Mouse (Mus musculus) liver, embryonic 15.5 days (tissue): ENCODE results near the gene Prlh. TPM values are rescaled to one million over a fixed set of nuclear protein-coding genes. Genes with fewer than 3 reads are reported as not detected.

ENCODE experiments used
- ATAC-seq: fragments of 200-750 bp; cut with Nextera tagmentation; 2 replicates; pipeline ENCODE4 v1.8.0; 2017; ENCODE audit warnings: moderate number of reproducible peaks, mild to moderate bottlenecking, moderate library complexity; ENCODE audit not compliant: insufficient read depth
- H3K27ac ChIP-seq: fragments of 300-500 bp; sonication (generic); replicated peaks from 2 replicates; pipeline ENCODE4 v1.5.1; 2015; ENCODE audit warnings: mild to moderate bottlenecking, inconsistent platforms
- H3K27me3 ChIP-seq: fragments of 300-500 bp; sonication (generic); 2 replicates; pipeline ENCODE4 v1.6.1; 2015; ENCODE audit warnings: mild to moderate bottlenecking, inconsistent platforms
- H3K36me3 ChIP-seq: fragments of 300-500 bp; sonication (generic); replicated peaks from 2 replicates; pipeline ENCODE4 v1.6.1; 2015; ENCODE audit warnings: moderate library complexity, mild to moderate bottlenecking, inconsistent platforms
- H3K4me1 ChIP-seq: fragments of 300-500 bp; sonication (generic); replicated peaks from 2 replicates; pipeline ENCODE4 v1.6.1; 2015; ENCODE audit warnings: inconsistent platforms
- H3K4me2 ChIP-seq: fragments of 300-500 bp; sonication (generic); 2 replicates; pipeline ENCODE4 v1.6.1; 2015; ENCODE audit warnings: moderate library complexity, mild to moderate bottlenecking, inconsistent platforms
- H3K4me3 ChIP-seq: fragments of 300-500 bp; sonication (generic); replicated peaks from 2 replicates; pipeline ENCODE4 v1.5.1; 2015; ENCODE audit warnings: mild to moderate bottlenecking, inconsistent platforms
- H3K9ac ChIP-seq: fragments of 300-500 bp; sonication (generic); 2 replicates; pipeline ENCODE4 v1.6.1; 2015; ENCODE audit warnings: moderate library complexity, mild to moderate bottlenecking, inconsistent platforms
- H3K9me3 ChIP-seq: fragments of 300-500 bp; sonication (generic); replicated peaks from 2 replicates; pipeline ENCODE4 v1.6.1; 2016; ENCODE audit warnings: inconsistent platforms
- WGBS: fragments of 180-500 bp; shearing (Covaris S2); methylation state at CpG from one replicate; pipeline ENCODE4 v1.1.7; 2015; ENCODE audit warnings: mixed read lengths; ENCODE audit not compliant: insufficient replicate concordance; 5-methylcytosine and 5-hydroxymethylcytosine counted together
- polyA plus RNA-seq: library from polyadenylated mRNA; unstranded; fragments of >200 nt; fragmentation: Nextera tagmentation; extraction: Ambion mirVana; gene quantifications from 2 replicates; pipeline ENCODE4 v1.2.1, GENCODE M21; 2015

Prlh gene
- polyA plus RNA-seq, 1 experiment from 2014 or later, result not detected

GRCm38 (mm10) chr1:90926030-90926429, 26.9 kb upstream of the Prlh start:
- H3K4me2 ChIP-seq, result no peak overlapping the region
- WGBS, result 68% methylated on average over 4 of the region's 4 CpGs
- H3K36me3 ChIP-seq, result no peaks in the 10 kb centered on the region
- no peak for ATAC-seq
- no peak overlapping the region for H3K27ac ChIP-seq
- H3K9me3 ChIP-seq, result no peaks in the 10 kb centered on the region
- H3K27me3 ChIP-seq, result peaks cover 14% of the 10 kb centered on the region
- no peak overlapping the region for H3K4me3 ChIP-seq
- no peaks in the 10 kb centered on the region for H3K4me1 ChIP-seq
- H3K9ac ChIP-seq, result no peak overlapping the region

- H3K9ac ChIP-seq, result no peak overlapping the region
- H3K36me3 ChIP-seq, result no peaks in the 10 kb centered on the region
- H3K9me3 ChIP-seq, result no peaks in the 10 kb centered on the region
- peaks cover 14% of the 10 kb centered on the region for H3K27me3 ChIP-seq
- WGBS, result 41% methylated on average over 15 of the region's 15 CpGs
- H3K4me1 ChIP-seq, result no peaks in the 10 kb centered on the region
- no peak overlapping the region for H3K27ac ChIP-seq
- H3K4me2 ChIP-seq, result no peak overlapping the region
- no peak for ATAC-seq
- H3K4me3 ChIP-seq, result no peak overlapping the region
Measured at GRCm38 (mm10) chr1:90927308-90927707, 25.6 kb upstream of the Prlh start.

DNA sequence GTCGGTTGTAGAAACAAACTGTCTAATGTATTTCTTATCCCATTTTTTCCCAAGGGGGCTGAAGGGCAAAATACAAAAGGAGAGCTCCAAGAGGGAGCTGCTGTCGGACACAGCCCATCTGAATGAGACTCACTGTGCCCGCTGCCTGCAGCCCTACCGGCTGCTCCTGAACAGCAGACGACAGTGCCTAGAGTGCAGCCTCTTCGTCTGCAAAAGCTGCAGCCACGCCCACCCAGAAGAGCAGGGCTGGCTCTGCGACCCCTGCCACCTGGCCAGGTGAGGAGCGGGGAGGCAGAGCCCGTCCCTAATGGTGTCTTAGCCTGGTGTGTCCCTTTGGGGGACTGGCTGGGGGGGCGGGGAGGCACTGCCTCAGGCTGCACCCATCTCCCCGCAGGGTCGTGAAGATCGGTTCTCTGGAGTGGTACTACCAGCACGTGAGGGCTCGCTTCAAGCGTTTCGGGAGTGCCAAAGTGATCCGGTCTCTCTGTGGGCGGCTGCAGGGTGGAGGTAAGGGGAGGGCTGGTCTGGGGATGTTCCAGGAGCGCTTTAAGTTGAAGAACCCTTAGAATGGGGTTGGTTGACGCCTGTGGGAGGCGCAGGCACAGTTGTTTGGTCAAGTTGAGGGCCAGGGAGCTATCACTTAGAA, 24.9 kb upstream of the Prlh start:
- WGBS, result 3% methylated on average over 23 of the region's 23 CpGs
- no peak overlapping the region for H3K9ac ChIP-seq
- no peak for ATAC-seq
- no peak overlapping the region for H3K27ac ChIP-seq
- peak overlapping the region; percentile 37; the same call in 1 of the 2 replicates for H3K4me2 ChIP-seq
- no peak overlapping the region for H3K4me3 ChIP-seq
- no peaks in the 10 kb centered on the region for H3K4me1 ChIP-seq
- no peaks in the 10 kb centered on the region for H3K9me3 ChIP-seq
- peaks cover 14% of the 10 kb centered on the region for H3K27me3 ChIP-seq
- no peaks in the 10 kb centered on the region for H3K36me3 ChIP-seq

GRCm38 (mm10) chr1:90928575-90928934, 24.4 kb upstream of the Prlh start:
- Histone ChIP-seq H3K27me3 (peaks cover 14% of the 10 kb centered on the region), H3K4me1 (no peaks in the 10 kb centered on the region), H3K4me3 (no peak overlapping the region), H3K9ac (no peak overlapping the region), H3K27ac (no peak overlapping the region), H3K9me3 (no peaks in the 10 kb centered on the region), H3K36me3 (no peaks in the 10 kb centered on the region), H3K4me2 (no peak overlapping the region)
- WGBS, result 7% methylated on average over 6 of the region's 6 CpGs
- ATAC-seq, result no peak

DNA sequence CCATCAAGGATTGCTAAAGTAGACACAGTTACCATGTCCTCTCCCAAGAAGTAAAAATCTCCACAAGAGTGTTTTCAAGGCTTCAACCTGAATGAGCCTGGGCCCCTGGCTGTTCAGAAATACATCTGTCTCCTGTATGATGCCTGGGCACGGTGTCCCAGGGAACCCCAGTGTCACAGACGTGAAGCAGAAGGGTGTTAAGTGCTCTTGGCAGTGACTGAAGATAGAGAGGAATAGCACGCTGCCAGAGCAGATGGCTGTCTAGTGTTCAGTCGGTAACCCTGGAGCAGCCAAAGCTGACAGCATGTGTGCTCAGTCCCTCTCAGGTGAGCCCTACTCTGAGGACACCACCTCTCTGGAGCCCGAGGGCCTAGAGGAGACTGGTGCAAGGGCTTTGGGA, 19.9 kb upstream of the Prlh start:
- no peak for ATAC-seq
- H3K4me2 ChIP-seq, result no peak overlapping the region
- H3K9me3 ChIP-seq, result no peaks in the 10 kb centered on the region

GRCm38 (mm10) chr1:90936990-90937389, 15.9 kb upstream of the Prlh start:
- Histone ChIP-seq H3K4me3 (no peak overlapping the region), H3K36me3 (no peaks in the 10 kb centered on the region), H3K4me2 (no peak overlapping the region), H3K9ac (no peak overlapping the region), H3K27ac (no peak overlapping the region), H3K27me3 (no peaks in the 10 kb centered on the region), H3K4me1 (no peaks in the 10 kb centered on the region), H3K9me3 (no peaks in the 10 kb centered on the region)
- no peak for ATAC-seq
- 65% methylated on average over 9 of the region's 9 CpGs for WGBS

More for the DNA sequence above, 19.9 kb upstream of the Prlh start:
- no peaks in the 10 kb centered on the region for H3K4me1 ChIP-seq
- no peak overlapping the region for H3K9ac ChIP-seq
- WGBS, result 45% methylated on average over 5 of the region's 5 CpGs
- peaks cover 4% of the 10 kb centered on the region for H3K27me3 ChIP-seq
- no peak overlapping the region for H3K27ac ChIP-seq
- H3K4me3 ChIP-seq, result no peak overlapping the region
- no peaks in the 10 kb centered on the region for H3K36me3 ChIP-seq

- 52% methylated on average over 4 of the region's 4 CpGs for WGBS
- Histone ChIP-seq H3K9ac (no peak overlapping the region), H3K4me2 (no peak overlapping the region), H3K9me3 (no peaks in the 10 kb centered on the region), H3K27me3 (no peaks in the 10 kb centered on the region), H3K4me3 (no peak overlapping the region), H3K36me3 (no peaks in the 10 kb centered on the region), H3K27ac (no peak overlapping the region), H3K4me1 (no peaks in the 10 kb centered on the region)
- ATAC-seq, result no peak
Measured at GRCm38 (mm10) chr1:90939980-90940379, 12.9 kb upstream of the Prlh start.

DNA sequence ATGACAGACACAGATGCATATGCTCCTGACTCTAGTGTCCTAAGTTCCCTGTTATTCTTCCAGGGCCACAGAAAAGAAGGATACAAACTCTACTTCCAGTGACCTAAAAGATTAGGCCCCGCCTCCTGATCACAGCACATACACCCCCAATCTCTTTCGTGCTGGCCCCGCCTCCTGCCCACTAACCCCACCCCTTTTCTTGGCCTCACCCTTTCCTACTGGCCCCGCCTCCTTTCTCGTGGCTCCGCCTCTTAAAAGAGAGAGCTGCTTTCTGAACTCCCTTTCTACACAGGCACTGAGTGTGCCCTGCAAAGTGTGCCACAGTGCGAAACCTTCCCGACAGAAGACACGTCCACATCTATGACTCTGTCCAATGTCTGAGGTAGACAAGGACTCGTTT, 7.7 kb upstream of the Prlh start:
- 49% methylated on average over 10 of the region's 10 CpGs for WGBS
- ATAC-seq, result no peak
- no peak overlapping the region for H3K4me3 ChIP-seq

DNA sequence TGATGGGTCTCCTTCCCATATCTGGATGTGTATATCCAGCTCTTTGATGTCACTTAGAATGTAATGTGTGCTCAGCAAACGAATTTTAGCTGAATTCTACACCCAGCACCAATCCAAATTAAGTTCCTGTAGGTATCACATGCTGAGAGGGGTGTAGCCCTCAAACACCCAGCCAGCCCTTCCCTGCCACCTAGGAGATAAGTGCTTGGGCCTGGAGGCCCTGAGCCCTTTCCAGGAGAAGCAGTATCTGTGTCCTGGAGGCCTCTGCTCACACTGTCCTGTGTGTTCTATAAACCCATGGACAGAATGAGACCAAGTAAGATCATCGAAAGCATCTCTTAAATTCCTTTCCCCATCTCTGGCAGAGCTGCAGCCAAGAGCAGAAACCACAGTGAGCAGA, 5.7 kb upstream of the Prlh start:
- Histone ChIP-seq H3K27ac (0 out of 2 replicates have a peak overlapping the region, but pooled peaks have one; percentile 29), H3K4me1 (peaks cover 16% of the 10 kb centered on the region; the same call in 1 of the 2 replicates), H3K9me3 (no peaks in the 10 kb centered on the region), H3K27me3 (no peaks in the 10 kb centered on the region), H3K9ac (no peak overlapping the region), H3K4me2 (peak overlapping the region; percentile 25; the same call in 1 of the 2 replicates), H3K36me3 (no peaks in the 10 kb centered on the region), H3K4me3 (no peak overlapping the region)
- WGBS, result 39% methylated on average over 2 of the region's 2 CpGs
- peak; percentile 78 for ATAC-seq

More for the DNA sequence above, 7.7 kb upstream of the Prlh start:
- no peak overlapping the region for H3K4me2 ChIP-seq
- H3K27me3 ChIP-seq, result no peaks in the 10 kb centered on the region
- H3K27ac ChIP-seq, result no peak overlapping the region
- no peaks in the 10 kb centered on the region for H3K9me3 ChIP-seq
- H3K4me1 ChIP-seq, result 0 out of 2 replicates have a peak, but pooled peaks cover 10% of the 10 kb centered on the region
- no peaks in the 10 kb centered on the region for H3K36me3 ChIP-seq
- no peak overlapping the region for H3K9ac ChIP-seq

DNA sequence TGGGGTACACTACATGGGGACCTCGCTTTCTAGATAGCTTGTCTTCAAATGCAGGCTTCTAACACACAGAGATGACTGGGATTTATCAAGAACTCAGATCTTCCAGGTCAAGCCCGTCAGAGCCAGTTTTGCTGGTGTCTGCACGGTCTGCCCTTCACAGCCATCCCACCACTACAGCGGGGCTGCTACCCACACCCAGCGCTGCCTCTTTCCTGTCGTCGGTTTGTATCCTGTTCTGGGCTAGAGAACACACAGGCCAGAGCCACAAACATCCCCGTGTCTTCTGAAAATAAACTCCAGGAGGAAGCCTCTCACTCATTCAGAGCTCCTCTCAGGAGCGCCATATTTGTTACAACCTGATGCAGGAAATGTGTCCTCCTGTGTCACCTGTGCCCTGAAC, 3.6 kb upstream of the Prlh start:
- H3K4me1 ChIP-seq, result peaks cover 16% of the 10 kb centered on the region; the same call in 1 of the 2 replicates
- WGBS, result 15% methylated on average over 9 of the region's 9 CpGs
- H3K9me3 ChIP-seq, result no peaks in the 10 kb centered on the region
- no peak overlapping the region for H3K4me2 ChIP-seq
- no peaks in the 10 kb centered on the region for H3K27me3 ChIP-seq
- no peak overlapping the region for H3K4me3 ChIP-seq
- no peak for ATAC-seq
- no peak overlapping the region for H3K27ac ChIP-seq
- H3K9ac ChIP-seq, result no peak overlapping the region
- H3K36me3 ChIP-seq, result no peaks in the 10 kb centered on the region

- 50% methylated on average over 7 of the region's 7 CpGs for WGBS
- Histone ChIP-seq H3K27me3 (no peaks in the 10 kb centered on the region), H3K36me3 (no peaks in the 10 kb centered on the region), H3K4me3 (no peak overlapping the region), H3K9me3 (no peaks in the 10 kb centered on the region), H3K9ac (no peak overlapping the region), H3K4me2 (no peak overlapping the region), H3K4me1 (peaks cover 16% of the 10 kb centered on the region; the same call in 1 of the 2 replicates), H3K27ac (no peak overlapping the region)
- ATAC-seq, result no peak; the same call in 1 of the 2 replicates
Measured at GRCm38 (mm10) chr1:90951670-90952069, 1.2 kb upstream of the Prlh start.

DNA sequence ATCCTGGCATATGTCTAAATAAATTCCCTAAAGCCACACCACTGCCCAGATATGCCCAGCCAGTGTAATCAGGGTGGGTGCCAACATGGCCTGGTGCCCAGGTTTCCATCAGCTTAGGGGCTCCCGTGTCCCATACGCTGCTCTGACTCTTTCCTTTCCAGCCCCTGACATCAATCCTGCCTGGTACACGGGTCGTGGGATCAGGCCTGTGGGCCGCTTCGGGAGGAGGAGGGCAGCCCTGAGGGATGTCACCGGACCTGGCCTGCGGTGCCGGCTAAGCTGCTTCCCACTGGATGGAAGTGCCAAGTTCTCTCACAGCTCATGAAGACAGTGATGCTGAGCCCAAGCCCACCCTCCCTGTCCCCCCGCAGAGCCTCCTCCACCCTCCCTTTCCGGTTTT, 780 bp downstream of the Prlh start:
- no peak for ATAC-seq
- H3K36me3 ChIP-seq, result no peaks in the 10 kb centered on the region

More for the DNA sequence above, 780 bp downstream of the Prlh start:
- Histone ChIP-seq H3K4me1 (peaks cover 9% of the 10 kb centered on the region; the same call in 1 of the 2 replicates), H3K9me3 (no peaks in the 10 kb centered on the region), H3K4me3 (no peak overlapping the region), H3K27ac (no peak overlapping the region), H3K27me3 (no peaks in the 10 kb centered on the region), H3K9ac (no peak overlapping the region), H3K4me2 (no peak overlapping the region)
- 65% methylated on average over 11 of the region's 11 CpGs for whole genome bisulfite sequencing
